Mouse (Mus musculus) left cerebral cortex, adult 2 months (tissue): ENCODE results near the gene Gm11213. TPM values are rescaled to one million over a fixed set of nuclear protein-coding genes. Genes with fewer than 3 reads are reported as not detected.
A peak's percentile ranks its signal among the peaks of the same experiment; 100 is the strongest.

Experiments used
- DNase-seq, 2 experiments: peaks; one replicate each; pipeline ENCODE4 v3.0.0; 2021 to 2022; ENCODE audit warnings: low spot score in 2 of 2, mixed read lengths in 1 of 2; ENCODE audit errors: extremely low spot score in 1 of 2
- H3K27ac ChIP-seq: fragments of 200-600 bp; 2 replicates; pipeline ENCODE4 v1.8.1; 2022
- H3K4me3 ChIP-seq: fragments of 200-600 bp; 2 replicates; pipeline ENCODE4 v1.8.1; 2022
- CTCF ChIP-seq: fragments of 200-600 bp; IDR thresholded peaks from 2 replicates; pipeline ENCODE4 v1.8.1; 2022; ENCODE audit warnings: antibody characterized with exemption, mild to moderate bottlenecking, moderate library complexity
- intact Hi-C: fragments of 180-260 bp; cut with DNase I; formaldehyde crosslinking; loops from one replicate; pipeline ENCODE4 v1.15.1; 2025
- long read RNA-seq, 2 experiments: library from polyadenylated mRNA; stranded (forward); transcript quantifications; one replicate each; pipeline ENCODE4 v2.0.0; 2021; ENCODE audit warnings: borderline mapping rate in 2 of 2
- total RNA-seq, 2 experiments: library from RNA; stranded (reverse); gene quantifications; 2 replicates each; pipeline ENCODE4 v1.2.3; 2021

Gm11213 gene
- not detected for total RNA-seq
- long read RNA-seq, experiment 1: 0 reads
- long read RNA-seq, experiment 2: 0 reads

GRCm38 (mm10) chr4:63604945-63605344 is at the start of gene Gm11213:
Gene Gm11213, minus strand, starts transcription at chr4:63605261.
- intact Hi-C loops: no loop called here
- DNase-seq: no peak
- no peak within 1 kb of the TSS for H3K4me3 ChIP-seq
- no peak within 1 kb of the TSS for H3K27ac ChIP-seq
- no peak for TF ChIP-seq CTCF

- peak; percentile 32 for TF ChIP-seq CTCF
- no peak for DNase-seq
- Histone ChIP-seq H3K4me3 (no peak overlapping the region), H3K27ac (no peak overlapping the region)
- intact Hi-C loops: no loop called here
These were observed 49.3 kb upstream of the Gm11213 start for GRCm38 (mm10) chr4:63654381-63654780.

GRCm38 (mm10) chr4:63643956-63644726 is 39.1 kb upstream of the Gm11213 start:
- H3K27ac ChIP-seq: no peak overlapping the region
- no peak for DNase-seq
- H3K4me3 ChIP-seq: no peak overlapping the region
- intact Hi-C loops: no loop called here
- TF ChIP-seq CTCF: no peak

- Histone ChIP-seq H3K27ac (no peak overlapping the region), H3K4me3 (no peak overlapping the region)
- no peak for TF ChIP-seq CTCF
- no peak for DNase-seq
- intact Hi-C loops: no loop called here
These were observed 34.8 kb upstream of the Gm11213 start for GRCm38 (mm10) chr4:63639842-63640241.

GRCm38 (mm10) chr4:63638603-63639002 is 33.5 kb upstream of the Gm11213 start:
- intact Hi-C loops: no loop called here
- Histone ChIP-seq H3K4me3 (no peak overlapping the region), H3K27ac (no peak overlapping the region)
- TF ChIP-seq CTCF: no peak
- no peak for DNase-seq

GRCm38 (mm10) chr4:63633181-63633580 is 28.1 kb upstream of the Gm11213 start:
- TF ChIP-seq CTCF: no peak

GRCm38 (mm10) chr4:63627111-63627510 is 22.1 kb upstream of the Gm11213 start:
- no peak for TF ChIP-seq CTCF
- intact Hi-C loops: loop anchor here (10.0 kb wide), 1 partner anchor 318 kb away; no protein-coding TSS in a partner anchor

More at GRCm38 (mm10) chr4:63633181-63633580, 28.1 kb upstream of the Gm11213 start:
- no peak overlapping the region for H3K27ac ChIP-seq
- intact Hi-C loops: no loop called here
- DNase-seq: no peak
- no peak overlapping the region for H3K4me3 ChIP-seq

GRCm38 (mm10) chr4:63625563-63626080 is 20.6 kb upstream of the Gm11213 start:
- DNase-seq: no peak
- intact Hi-C loops: loop anchor here (10.0 kb wide), 1 partner anchor 319 kb away; no protein-coding TSS in a partner anchor
- no peak for TF ChIP-seq CTCF
- Histone ChIP-seq H3K4me3 (no peak overlapping the region), H3K27ac (no peak overlapping the region)

More at GRCm38 (mm10) chr4:63627111-63627510, 22.1 kb upstream of the Gm11213 start:
- no peak overlapping the region for H3K4me3 ChIP-seq
- no peak for DNase-seq
- no peak overlapping the region for H3K27ac ChIP-seq

- H3K27ac ChIP-seq: no peak within 1 kb of the TSS
- intact Hi-C loops: loop anchor here (5.0 to 10.0 kb wide), 2 partner anchors 220 to 322 kb away; no protein-coding TSS in a partner anchor
- peak; percentile 37 for TF ChIP-seq CTCF
- no peak for DNase-seq
- H3K4me3 ChIP-seq: no peak within 1 kb of the TSS
These were observed 17.3 kb upstream of the Gm11213 start, which contains the start of gene Tex48 for GRCm38 (mm10) chr4:63622378-63622835. Gene Tex48, minus strand, starts transcription at chr4:63622428.

- TF ChIP-seq CTCF: no peak
- intact Hi-C loops: loop anchor here (5.0 to 10.0 kb wide), 2 partner anchors 220 to 323 kb away; no protein-coding TSS in a partner anchor
- Histone ChIP-seq H3K27ac (no peak overlapping the region), H3K4me3 (no peak overlapping the region)
- no peak for DNase-seq
These were observed 16.8 kb upstream of the Gm11213 start for GRCm38 (mm10) chr4:63621861-63622260.

GRCm38 (mm10) chr4:63608391-63608790 is 3.3 kb upstream of the Gm11213 start:
- no peak for DNase-seq
- Histone ChIP-seq H3K27ac (no peak overlapping the region), H3K4me3 (no peak overlapping the region)
- TF ChIP-seq CTCF: no peak
- intact Hi-C loops: no loop called here

- no peak overlapping the region for H3K4me3 ChIP-seq
- intact Hi-C loops: no loop called here
- H3K27ac ChIP-seq: no peak overlapping the region
- DNase-seq: no peak
- TF ChIP-seq CTCF: no peak
These were observed 907 bp upstream of the Gm11213 start for GRCm38 (mm10) chr4:63605968-63606367.
